In genomic region chr11:117311127-117311800, GRCm38 (mm10) we compare ENCODE assay signal across 8 mouse cellular contexts.
DNase-seq lines count a peak whose midpoint lies in the region; ATAC-seq lines count a peak whose summit lies in the region.

No protein-coding gene starts in this region.

- peaks cover 67% of the 10 kb centered on the region for H3K4me1 ChIP-seq in forebrain, embryonic 15.5 days
- peaks cover 35% of the 10 kb centered on the region for H3K4me1 ChIP-seq in hindbrain, embryonic 14.5 days (replicated peaks; ENCODE audit: control insufficient read depth, insufficient read depth, low read length)
- H3K4me1 ChIP-seq in lung, embryonic 15.5 days, result peaks cover 100% of the 10 kb centered on the region

- no peak overlapping the region for H3K4me2 ChIP-seq in forebrain, embryonic 15.5 days (replicated peaks)
- H3K4me2 ChIP-seq in hindbrain, embryonic 14.5 days (replicated peaks), result no peak overlapping the region
- 0 out of 2 replicates have a peak overlapping the region, but pooled peaks have one; percentile 14 for H3K4me2 ChIP-seq in lung, embryonic 15.5 days

- no peak overlapping the region for H3K4me3 ChIP-seq in forebrain, embryonic 15.5 days
- no peak overlapping the region for H3K4me3 ChIP-seq in hindbrain, embryonic 14.5 days (replicated peaks; ENCODE audit: low read length)
- no peak overlapping the region for H3K4me3 ChIP-seq in lung, embryonic 15.5 days

- ATAC-seq in forebrain, embryonic 15.5 days (replicated peaks), result no peak
- ATAC-seq in hindbrain, embryonic 14.5 days (ENCODE audit: low FRiP score), result 0 out of 2 replicates have a peak, but pooled peaks have one; percentile 36
- no peak for ATAC-seq in lung, embryonic 15.5 days (ENCODE audit: borderline replicate concordance, extremely low read depth, low FRiP score, low TSS enrichment)
- ATAC-seq in erythroblast, adult 5-6 weeks (replicated peaks; ENCODE audit: low FRiP score, poor library complexity, severe bottlenecking), result no peak

- H3K27me3 ChIP-seq in forebrain, embryonic 15.5 days, result no peaks in the 10 kb centered on the region
- no peaks in the 10 kb centered on the region for H3K27me3 ChIP-seq in hindbrain, embryonic 14.5 days (ENCODE audit: control insufficient read depth, insufficient read depth, low read length)
- H3K27me3 ChIP-seq in lung, embryonic 15.5 days, result no peaks in the 10 kb centered on the region

- H3K36me3 ChIP-seq in forebrain, embryonic 15.5 days, result no peaks in the 10 kb centered on the region
- no peaks in the 10 kb centered on the region for H3K36me3 ChIP-seq in hindbrain, embryonic 14.5 days (replicated peaks; ENCODE audit: control insufficient read depth, insufficient read depth)
- no peaks in the 10 kb centered on the region for H3K36me3 ChIP-seq in lung, embryonic 15.5 days

- peak; percentile 63 for DNase-seq in ovary, postnatal 36 days (ENCODE audit: low spot score)
- no peak for DNase-seq in ovary, postnatal 10 days (ENCODE audit: low spot score)
- DNase-seq in adrenal gland, postnatal 25 days, result peak; percentile 76
- DNase-seq in hindbrain, embryonic 14.5 days (ENCODE audit: low spot score), result no peak
- no peak for DNase-seq in retina, postnatal 1 day

- 0 out of 2 replicates have a peak overlapping the region, but pooled peaks have one; percentile 12 for H3K9ac ChIP-seq in forebrain, embryonic 15.5 days (replicated peaks)
- H3K9ac ChIP-seq in hindbrain, embryonic 14.5 days, result no peak overlapping the region
- no peak overlapping the region for H3K9ac ChIP-seq in lung, embryonic 15.5 days

- WGBS in forebrain, embryonic 15.5 days, result 34% methylated on average over 15 of the region's 15 CpGs
- 62% methylated on average over 15 of the region's 15 CpGs for WGBS in hindbrain, embryonic 14.5 days
- 28% methylated on average over 15 of the region's 15 CpGs for WGBS in lung, embryonic 15.5 days

- no peaks in the 10 kb centered on the region for H3K9me3 ChIP-seq in forebrain, embryonic 15.5 days
- H3K9me3 ChIP-seq in hindbrain, embryonic 14.5 days (ENCODE audit: control insufficient read depth, low read length), result no peaks in the 10 kb centered on the region
- no peaks in the 10 kb centered on the region for H3K9me3 ChIP-seq in lung, embryonic 15.5 days

- H3K27ac ChIP-seq in forebrain, embryonic 15.5 days (replicated peaks), result peak overlapping the region; percentile 63
- peak overlapping the region; percentile 21 for H3K27ac ChIP-seq in hindbrain, embryonic 14.5 days
- peak overlapping the region; percentile 96 for H3K27ac ChIP-seq in lung, embryonic 15.5 days

Comparison
In these comparisons a context has a peak if more than half of its experiments do, and no peak if none do; other contexts are left out.
1. DNase-seq: peak in ovary, postnatal 36 days (single experiment) and adrenal gland, postnatal 25 days (single experiment); none in ovary, postnatal 10 days (single experiment), hindbrain, embryonic 14.5 days (single experiment) and retina, postnatal 1 day (single experiment).
2. H3K27ac ChIP-seq: peak in every context shown above with its lines; median percentile 96 in lung, embryonic 15.5 days; 63 in forebrain, embryonic 15.5 days; 21 in hindbrain, embryonic 14.5 days.